Mouse (Mus musculus): ENCODE measurements around the gene Scyl1. TPM values are rescaled to one million over a fixed set of nuclear protein-coding genes. Genes with fewer than 3 reads are reported as not detected.

Scyl1 gene
- polyA plus RNA-seq, 1 experiment from 2014 or later = 47.2 TPM

- no peaks in the 10 kb centered on the region for H3K9me3 ChIP-seq (ENCODE audit: control insufficient read depth, low read length)
- peak overlapping the region; percentile 93 for H3K4me3 ChIP-seq (ENCODE audit: low read depth, low read length)
- peaks cover 15% of the 10 kb centered on the region for H3K36me3 ChIP-seq (ENCODE audit: control insufficient read depth, insufficient read depth, low read length)
- ATAC-seq (ENCODE audit: low FRiP score) (no peak), DNase-seq (ENCODE audit: low spot score) (peak; percentile 38)
- peak overlapping the region; percentile 74; the same call in 1 of the 2 replicates for H3K27ac ChIP-seq (ENCODE audit: low read depth, low read length)
- no peaks in the 10 kb centered on the region for H3K27me3 ChIP-seq (ENCODE audit: control insufficient read depth, insufficient read depth, low read length)
- peaks cover 9% of the 10 kb centered on the region for H3K4me1 ChIP-seq (replicated peaks; ENCODE audit: control insufficient read depth, insufficient read depth, low read length)
- peak overlapping the region; percentile 95 for H3K9ac ChIP-seq (ENCODE audit: low read depth, low read length)
- peak overlapping the region; percentile 82 for H3K4me2 ChIP-seq (replicated peaks; ENCODE audit: low read depth, low read length)
- 1% methylated on average over 10 of the region's 10 CpGs for WGBS
Observed at GRCm38 (mm10) chr19:5799566-5800349, 28.5 kb upstream of the Scyl1 start.

GRCm38 (mm10) chr19:5798700-5799479 lies 27.7 kb upstream of the Scyl1 start:
- Histone ChIP-seq H3K27me3 (ENCODE audit: control insufficient read depth, insufficient read depth, low read length) (no peaks in the 10 kb centered on the region), H3K4me1 (replicated peaks; ENCODE audit: control insufficient read depth, insufficient read depth, low read length) (peaks cover 6% of the 10 kb centered on the region), H3K36me3 (ENCODE audit: control insufficient read depth, insufficient read depth, low read length) (peaks cover 15% of the 10 kb centered on the region), H3K27ac (ENCODE audit: low read depth, low read length) (no peak overlapping the region), H3K4me3 (ENCODE audit: low read depth, low read length) (peak overlapping the region; percentile 93), H3K9me3 (ENCODE audit: control insufficient read depth, low read length) (no peaks in the 10 kb centered on the region), H3K4me2 (replicated peaks; ENCODE audit: low read depth, low read length) (peak overlapping the region; percentile 82), H3K9ac (ENCODE audit: low read depth, low read length) (peak overlapping the region; percentile 69)
- ATAC-seq (ENCODE audit: low FRiP score) = no peak
- peak; percentile 56 for DNase-seq (ENCODE audit: low spot score)
- WGBS = 17% methylated on average over 7 of the region's 7 CpGs

GRCm38 (mm10) chr19:5797381-5798111 lies 26.3 kb upstream of the Scyl1 start:
- peak; percentile 40 for DNase-seq (ENCODE audit: low spot score)
- ATAC-seq (ENCODE audit: low FRiP score) = no peak

GRCm38 (mm10) chr19:5796573-5797111 lies 25.4 kb upstream of the Scyl1 start:
- 86% methylated on average over 7 of the region's 7 CpGs for WGBS
- no peak for DNase-seq (ENCODE audit: low spot score)

More at GRCm38 (mm10) chr19:5797381-5798111, 26.3 kb upstream of the Scyl1 start:
- H3K4me3 ChIP-seq (ENCODE audit: low read depth, low read length) = peak overlapping the region; percentile 93
- peaks cover 5% of the 10 kb centered on the region for H3K4me1 ChIP-seq (replicated peaks; ENCODE audit: control insufficient read depth, insufficient read depth, low read length)
- H3K4me2 ChIP-seq (replicated peaks; ENCODE audit: low read depth, low read length) = peak overlapping the region; percentile 82
- peak overlapping the region; percentile 56 for H3K9ac ChIP-seq (ENCODE audit: low read depth, low read length)
- WGBS = 41% methylated on average over 7 of the region's 7 CpGs
- peaks cover 15% of the 10 kb centered on the region for H3K36me3 ChIP-seq (ENCODE audit: control insufficient read depth, insufficient read depth, low read length)
- H3K9me3 ChIP-seq (ENCODE audit: control insufficient read depth, low read length) = no peaks in the 10 kb centered on the region
- no peaks in the 10 kb centered on the region for H3K27me3 ChIP-seq (ENCODE audit: control insufficient read depth, insufficient read depth, low read length)
- H3K27ac ChIP-seq (ENCODE audit: low read depth, low read length) = no peak overlapping the region

GRCm38 (mm10) chr19:5795668-5796572 lies 24.7 kb upstream of the Scyl1 start:
- no peak for DNase-seq (ENCODE audit: low spot score)

More at GRCm38 (mm10) chr19:5796573-5797111, 25.4 kb upstream of the Scyl1 start:
- Histone ChIP-seq H3K4me1 (replicated peaks; ENCODE audit: control insufficient read depth, insufficient read depth, low read length) (peaks cover 5% of the 10 kb centered on the region), H3K27ac (ENCODE audit: low read depth, low read length) (no peak overlapping the region), H3K4me2 (replicated peaks; ENCODE audit: low read depth, low read length) (peak overlapping the region; percentile 82), H3K27me3 (ENCODE audit: control insufficient read depth, insufficient read depth, low read length) (no peaks in the 10 kb centered on the region), H3K4me3 (ENCODE audit: low read depth, low read length) (peak overlapping the region; percentile 93), H3K9ac (ENCODE audit: low read depth, low read length) (peak overlapping the region; percentile 41), H3K9me3 (ENCODE audit: control insufficient read depth, low read length) (no peaks in the 10 kb centered on the region), H3K36me3 (ENCODE audit: control insufficient read depth, insufficient read depth, low read length) (peaks cover 15% of the 10 kb centered on the region)
- ATAC-seq (ENCODE audit: low FRiP score) = no peak

GRCm38 (mm10) chr19:5794771-5795576 lies 23.8 kb upstream of the Scyl1 start:
- Histone ChIP-seq H3K36me3 (ENCODE audit: control insufficient read depth, insufficient read depth, low read length) (peaks cover 15% of the 10 kb centered on the region), H3K4me3 (ENCODE audit: low read depth, low read length) (no peak overlapping the region), H3K27ac (ENCODE audit: low read depth, low read length) (no peak overlapping the region), H3K4me2 (replicated peaks; ENCODE audit: low read depth, low read length) (no peak overlapping the region), H3K27me3 (ENCODE audit: control insufficient read depth, insufficient read depth, low read length) (no peaks in the 10 kb centered on the region), H3K4me1 (replicated peaks; ENCODE audit: control insufficient read depth, insufficient read depth, low read length) (peaks cover 5% of the 10 kb centered on the region), H3K9me3 (ENCODE audit: control insufficient read depth, low read length) (no peaks in the 10 kb centered on the region), H3K9ac (ENCODE audit: low read depth, low read length) (no peak overlapping the region)
- 45% methylated on average over 5 of the region's 5 CpGs for WGBS
- DNase-seq (ENCODE audit: low spot score) = peak; percentile 69
- peak; percentile 55 for ATAC-seq (ENCODE audit: low FRiP score)

More at GRCm38 (mm10) chr19:5795668-5796572, 24.7 kb upstream of the Scyl1 start:
- peak overlapping the region; percentile 41 for H3K9ac ChIP-seq (ENCODE audit: low read depth, low read length)
- no peaks in the 10 kb centered on the region for H3K27me3 ChIP-seq (ENCODE audit: control insufficient read depth, insufficient read depth, low read length)
- H3K27ac ChIP-seq (ENCODE audit: low read depth, low read length) = no peak overlapping the region
- WGBS = 74% methylated on average over 11 of the region's 11 CpGs
- peaks cover 5% of the 10 kb centered on the region for H3K4me1 ChIP-seq (replicated peaks; ENCODE audit: control insufficient read depth, insufficient read depth, low read length)
- ATAC-seq (ENCODE audit: low FRiP score) = no peak
- H3K4me3 ChIP-seq (ENCODE audit: low read depth, low read length) = peak overlapping the region; percentile 93
- no peaks in the 10 kb centered on the region for H3K9me3 ChIP-seq (ENCODE audit: control insufficient read depth, low read length)
- H3K4me2 ChIP-seq (replicated peaks; ENCODE audit: low read depth, low read length) = peak overlapping the region; percentile 82
- H3K36me3 ChIP-seq (ENCODE audit: control insufficient read depth, insufficient read depth, low read length) = peaks cover 15% of the 10 kb centered on the region
